Mouse (Mus musculus) limb, embryonic 11.5 days (tissue): Measurements from ENCODE around the gene Zfhx3. TPM values are rescaled to one million over a fixed set of nuclear protein-coding genes. Genes with fewer than 3 reads are reported as not detected.
A peak's percentile ranks its signal among the peaks of the same experiment; 100 is the strongest.

Experiments used
- ATAC-seq: fragments of 200-750 bp; cut with Nextera tagmentation; 2 replicates; pipeline ENCODE4 v1.8.0; 2017; ENCODE audit warnings: low read depth; ENCODE audit not compliant: insufficient number of reproducible peaks, low FRiP score, low TSS enrichment
- DNase-seq: peaks from one replicate; pipeline ENCODE4 v3.0.0-alpha.2; 2015; ENCODE audit warnings: low spot score
- H3K27ac ChIP-seq: fragments of 300-500 bp; sonication (generic); replicated peaks from 2 replicates; pipeline ENCODE4 v1.5.1; 2014; ENCODE audit warnings: low read depth, mild to moderate bottlenecking, low read length
- H3K27me3 ChIP-seq: fragments of 300-500 bp; sonication (generic); 2 replicates; pipeline ENCODE4 v1.6.1; 2014; ENCODE audit warnings: mild to moderate bottlenecking, low read length, mixed read lengths; ENCODE audit not compliant: control insufficient read depth, insufficient read depth
- H3K36me3 ChIP-seq: fragments of 300-500 bp; sonication (generic); 2 replicates; pipeline ENCODE4 v1.6.1; 2014; ENCODE audit warnings: mild to moderate bottlenecking, low read length, moderate library complexity, mixed read lengths; ENCODE audit not compliant: control insufficient read depth, insufficient read depth
- H3K4me1 ChIP-seq: fragments of 300-500 bp; sonication (generic); 2 replicates; pipeline ENCODE4 v1.6.1; 2014; ENCODE audit warnings: low read length, mixed read lengths; ENCODE audit not compliant: control insufficient read depth, insufficient read depth
- H3K4me2 ChIP-seq: fragments of 300-500 bp; sonication (generic); 2 replicates; pipeline ENCODE4 v1.6.1; 2014; ENCODE audit warnings: low read depth, mild to moderate bottlenecking, moderate library complexity; ENCODE audit not compliant: severe bottlenecking
- H3K4me3 ChIP-seq: fragments of 300-500 bp; sonication (generic); 2 replicates; pipeline ENCODE4 v1.5.1; 2014; ENCODE audit warnings: low read depth, low read length
- H3K9ac ChIP-seq: fragments of 300-500 bp; sonication (generic); 2 replicates; pipeline ENCODE4 v1.6.1; 2014; ENCODE audit warnings: mild to moderate bottlenecking, low read length
- H3K9me3 ChIP-seq: fragments of 300-500 bp; sonication (generic); 2 replicates; pipeline ENCODE4 v1.6.1; 2016; ENCODE audit warnings: low read length; ENCODE audit not compliant: control insufficient read depth
- WGBS: fragments of 180-500 bp; shearing (Covaris S2); extraction: QIAGEN DNeasy Blood & Tissue Kit; methylation state at CpG from one replicate; pipeline ENCODE4 v1.1.7; 2014; 5-methylcytosine and 5-hydroxymethylcytosine counted together
- polyA plus RNA-seq: library from polyadenylated mRNA; unstranded; fragments of >200 nt; fragmentation: Nextera tagmentation; extraction: Ambion mirVana; gene quantifications from 2 replicates; pipeline ENCODE4 v1.2.1, GENCODE M21; 2014

Gene Zfhx3
- polyA plus RNA-seq, 1 experiment from 2014 or later, result 36.4 TPM

DNA sequence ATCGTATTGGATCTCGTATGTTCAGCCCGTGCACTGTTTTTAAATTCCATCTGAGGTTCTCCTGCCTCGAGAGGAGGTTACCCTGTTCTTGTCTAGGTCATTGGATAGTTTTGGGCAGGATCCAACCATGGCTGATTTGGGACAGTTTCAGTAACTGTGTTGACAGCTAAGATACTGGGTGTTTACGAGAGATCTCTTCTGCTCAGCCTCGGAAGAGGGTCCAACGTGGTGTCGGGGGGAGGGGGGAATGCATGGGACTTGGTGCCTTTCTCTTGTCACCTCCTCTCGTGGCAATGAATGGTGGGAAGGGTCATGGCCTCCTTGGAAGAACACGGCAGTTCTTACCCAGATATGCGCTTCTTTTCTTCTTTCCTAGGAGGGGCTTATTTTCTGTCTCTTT lies 892.7 kb downstream of the Zfhx3 start:
- WGBS, result 93% methylated on average over 11 of the region's 11 CpGs
- H3K4me2 ChIP-seq, result no peak overlapping the region; the same call in 1 of the 2 replicates
- H3K9me3 ChIP-seq, result no peaks in the 10 kb centered on the region
- no peaks in the 10 kb centered on the region; the same call in 1 of the 2 replicates for H3K36me3 ChIP-seq
- H3K4me3 ChIP-seq, result no peak overlapping the region
- no peaks in the 10 kb centered on the region for H3K27me3 ChIP-seq
- no peak overlapping the region for H3K27ac ChIP-seq
- DNase-seq (no peak), ATAC-seq (no peak)
- no peak overlapping the region for H3K9ac ChIP-seq
- H3K4me1 ChIP-seq, result peaks cover 15% of the 10 kb centered on the region

DNA sequence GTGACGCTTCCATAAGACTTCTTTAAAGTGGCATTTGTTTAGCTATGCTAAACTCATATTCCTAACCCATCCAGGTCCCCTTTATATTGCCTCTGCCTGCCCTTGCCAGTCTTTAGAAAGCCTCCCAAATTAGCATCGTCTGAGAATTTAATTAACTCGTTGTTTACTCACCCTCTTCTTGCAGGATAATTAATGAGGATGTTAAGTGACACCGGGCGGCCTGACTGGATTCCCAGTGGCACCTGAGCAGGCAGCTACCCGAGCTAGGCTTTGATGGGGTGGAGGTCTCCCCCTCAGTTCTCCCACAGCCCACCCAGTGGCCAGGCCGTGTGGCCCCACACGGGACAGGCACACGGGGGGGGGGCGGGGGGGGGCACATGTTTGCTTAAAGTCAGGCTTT lies 895.3 kb downstream of the Zfhx3 start:
- DNase-seq (no peak), ATAC-seq (no peak)
- no peaks in the 10 kb centered on the region; the same call in 1 of the 2 replicates for H3K36me3 ChIP-seq
- H3K4me1 ChIP-seq, result peaks cover 14% of the 10 kb centered on the region; the same call in 1 of the 2 replicates
- no peaks in the 10 kb centered on the region for H3K9me3 ChIP-seq
- no peaks in the 10 kb centered on the region for H3K27me3 ChIP-seq
- 10% methylated on average over 10 of the region's 10 CpGs for WGBS
- no peak overlapping the region for H3K4me2 ChIP-seq
- no peak overlapping the region for H3K4me3 ChIP-seq
- no peak overlapping the region for H3K9ac ChIP-seq
- H3K27ac ChIP-seq, result no peak overlapping the region

DNA sequence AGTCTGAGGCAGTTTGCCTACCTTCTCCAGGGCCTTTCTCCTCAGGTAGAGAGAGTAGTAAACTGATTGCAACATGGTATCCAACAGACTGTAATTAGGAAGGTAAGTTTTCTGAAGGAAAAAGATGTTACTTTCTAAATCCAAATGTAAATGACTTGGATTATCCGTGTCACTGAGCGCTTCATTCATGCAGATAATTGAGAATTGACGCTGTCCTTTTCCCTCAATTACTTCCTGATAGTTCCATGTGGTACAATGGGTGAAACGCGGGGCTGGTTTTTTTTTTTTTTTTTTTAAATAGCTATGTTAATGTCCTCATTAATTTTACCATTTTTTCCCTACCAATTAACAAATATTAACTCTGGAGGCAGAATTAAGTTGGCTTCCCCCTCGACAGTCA lies 896.3 kb downstream of the Zfhx3 start:
- WGBS, result 91% methylated on average over 6 of the region's 6 CpGs
- Histone ChIP-seq H3K4me2 (no peak overlapping the region), H3K4me3 (no peak overlapping the region), H3K36me3 (no peaks in the 10 kb centered on the region; the same call in 1 of the 2 replicates), H3K27me3 (no peaks in the 10 kb centered on the region), H3K27ac (no peak overlapping the region), H3K4me1 (peaks cover 14% of the 10 kb centered on the region; the same call in 1 of the 2 replicates), H3K9me3 (no peaks in the 10 kb centered on the region), H3K9ac (no peak overlapping the region)
- ATAC-seq (no peak), DNase-seq (no peak)

DNA sequence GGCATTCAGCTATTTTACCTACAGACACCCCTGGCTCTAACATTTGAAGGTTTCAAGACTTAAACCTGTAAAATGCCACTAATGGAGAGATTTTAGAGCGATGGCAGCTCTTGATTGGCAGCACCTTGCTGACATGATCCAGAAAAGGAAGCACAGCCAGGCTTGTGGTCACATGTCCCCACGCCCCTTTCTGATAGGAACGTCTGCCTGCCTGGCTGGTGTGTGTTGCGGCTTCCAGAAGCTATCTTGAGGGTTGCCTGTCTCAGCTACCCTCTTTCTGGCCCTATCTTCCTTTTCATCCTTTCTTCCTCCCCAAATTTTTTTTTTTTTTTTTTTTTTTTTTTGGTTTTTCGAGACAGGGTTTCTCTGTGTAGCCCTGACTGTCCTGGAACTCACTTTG lies 899.9 kb downstream of the Zfhx3 start:
- Histone ChIP-seq H3K27ac (no peak overlapping the region), H3K4me3 (no peak overlapping the region), H3K4me2 (no peak overlapping the region), H3K9me3 (no peaks in the 10 kb centered on the region), H3K4me1 (peaks cover 11% of the 10 kb centered on the region; the same call in 1 of the 2 replicates), H3K27me3 (no peaks in the 10 kb centered on the region), H3K36me3 (no peaks in the 10 kb centered on the region), H3K9ac (no peak overlapping the region)
- ATAC-seq (no peak), DNase-seq (no peak)
- 88% methylated on average over 5 of the region's 5 CpGs for WGBS

DNA sequence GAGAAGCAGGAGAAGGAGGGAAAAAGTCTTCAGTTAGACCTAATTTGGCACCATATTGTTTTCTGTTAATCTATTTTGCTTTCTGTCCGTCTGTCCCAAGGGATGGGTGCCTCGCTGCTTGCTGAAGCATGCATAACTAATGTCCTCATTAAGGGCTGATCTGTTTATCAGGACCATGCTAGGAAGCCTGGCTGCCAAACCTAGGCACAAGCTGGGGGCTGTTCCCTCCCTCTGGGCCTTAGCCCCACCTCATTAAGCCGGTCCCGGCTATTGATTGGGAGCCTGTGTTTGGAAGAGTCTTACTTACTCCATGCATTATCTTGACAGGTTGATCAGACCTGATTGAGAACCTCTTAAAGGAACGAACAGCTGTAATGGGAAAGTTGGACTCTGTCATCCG lies 903.7 kb downstream of the Zfhx3 start:
- Histone ChIP-seq H3K27ac (no peak overlapping the region), H3K27me3 (no peaks in the 10 kb centered on the region), H3K36me3 (no peaks in the 10 kb centered on the region), H3K4me1 (peaks cover 3% of the 10 kb centered on the region; the same call in 1 of the 2 replicates), H3K9ac (no peak overlapping the region), H3K9me3 (no peaks in the 10 kb centered on the region), H3K4me3 (no peak overlapping the region), H3K4me2 (no peak overlapping the region)
- no peak for DNase-seq
- no peak for ATAC-seq
- WGBS, result 43% methylated on average over 6 of the region's 6 CpGs

DNA sequence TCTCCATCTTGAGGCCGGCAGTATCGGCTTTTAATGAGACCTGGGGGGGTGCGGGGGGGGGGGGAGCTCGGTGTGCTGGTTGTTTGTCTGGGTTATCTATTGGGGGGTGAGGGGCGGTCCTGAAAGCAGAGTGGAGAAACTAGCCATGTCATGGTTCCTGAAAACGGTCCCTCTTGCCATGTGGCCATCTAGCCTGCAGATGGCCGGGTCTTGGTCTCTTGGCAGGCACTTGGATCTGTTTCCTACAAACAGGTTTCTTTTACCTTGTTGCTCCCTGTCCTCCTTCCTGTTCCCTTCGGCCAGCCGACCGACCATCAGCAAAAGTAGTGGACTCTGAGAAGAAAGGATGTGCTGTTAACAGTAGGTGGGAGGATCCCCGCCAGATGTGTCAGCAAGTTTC lies 904.4 kb downstream of the Zfhx3 start:
- Histone ChIP-seq H3K9me3 (no peaks in the 10 kb centered on the region), H3K27ac (no peak overlapping the region), H3K4me1 (peaks cover 3% of the 10 kb centered on the region; the same call in 1 of the 2 replicates), H3K36me3 (no peaks in the 10 kb centered on the region), H3K4me3 (no peak overlapping the region), H3K9ac (no peak overlapping the region), H3K4me2 (no peak overlapping the region), H3K27me3 (no peaks in the 10 kb centered on the region)
- 60% methylated on average over 11 of the region's 11 CpGs for WGBS
- DNase-seq (no peak), ATAC-seq (no peak)

DNA sequence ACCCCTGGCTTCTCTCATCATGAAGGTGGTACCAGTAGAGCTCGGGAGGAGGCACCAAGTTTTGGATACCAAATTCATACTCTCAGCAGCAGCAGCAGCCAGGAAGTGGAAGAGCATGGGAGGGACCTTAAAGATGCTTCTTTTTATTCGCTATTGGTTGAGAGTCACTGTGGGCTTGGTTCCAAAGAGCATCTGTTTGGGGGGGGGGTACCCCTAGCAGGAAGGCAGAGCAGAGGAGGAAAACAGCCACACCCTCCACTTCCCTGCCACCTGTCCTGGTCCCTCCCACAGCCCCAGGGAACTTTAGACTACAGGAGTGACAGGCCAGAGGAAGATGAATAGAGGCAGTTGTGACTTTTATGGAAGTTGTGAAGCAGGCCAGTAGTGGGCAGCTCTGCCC lies 904.9 kb downstream of the Zfhx3 start:
- WGBS, result 64% methylated on average over 2 of the region's 2 CpGs
- H3K27ac ChIP-seq, result no peak overlapping the region
- H3K9me3 ChIP-seq, result no peaks in the 10 kb centered on the region
- H3K4me1 ChIP-seq, result peaks cover 3% of the 10 kb centered on the region; the same call in 1 of the 2 replicates
- H3K9ac ChIP-seq, result no peak overlapping the region
- H3K4me2 ChIP-seq, result no peak overlapping the region
- no peak for ATAC-seq
- no peak overlapping the region for H3K4me3 ChIP-seq
- H3K27me3 ChIP-seq, result no peaks in the 10 kb centered on the region
- H3K36me3 ChIP-seq, result no peaks in the 10 kb centered on the region
- DNase-seq, result no peak

DNA sequence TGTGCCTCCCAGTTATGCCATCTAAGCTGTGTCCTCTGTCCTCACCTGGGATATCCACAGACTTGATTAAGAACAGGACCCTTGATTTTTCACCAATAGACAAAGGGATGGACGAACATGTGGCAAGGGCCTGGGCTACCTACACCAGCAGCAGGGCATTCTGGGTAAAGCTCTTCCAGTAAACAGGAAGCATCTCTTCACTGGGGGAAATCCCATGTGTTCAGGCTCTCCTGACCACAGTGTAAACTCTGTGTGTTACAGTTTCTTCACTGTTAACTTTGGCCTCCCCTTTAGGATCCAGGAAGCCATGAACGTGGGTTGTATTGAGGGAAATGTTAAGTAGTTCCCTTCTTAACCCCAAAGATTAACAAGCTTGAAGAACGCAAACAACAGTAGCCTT lies 906.0 kb downstream of the Zfhx3 start:
- H3K9ac ChIP-seq, result peak overlapping the region; percentile 17; the same call in 1 of the 2 replicates
- H3K4me3 ChIP-seq, result no peak overlapping the region
- DNase-seq (no peak), ATAC-seq (no peak)
- H3K27ac ChIP-seq, result no peak overlapping the region
- H3K4me2 ChIP-seq, result no peak overlapping the region
- no peaks in the 10 kb centered on the region for H3K9me3 ChIP-seq
- no peaks in the 10 kb centered on the region for H3K36me3 ChIP-seq
- peaks cover 3% of the 10 kb centered on the region; the same call in 1 of the 2 replicates for H3K4me1 ChIP-seq
- H3K27me3 ChIP-seq, result no peaks in the 10 kb centered on the region
- 80% methylated on average over 3 of the region's 3 CpGs for WGBS

DNA sequence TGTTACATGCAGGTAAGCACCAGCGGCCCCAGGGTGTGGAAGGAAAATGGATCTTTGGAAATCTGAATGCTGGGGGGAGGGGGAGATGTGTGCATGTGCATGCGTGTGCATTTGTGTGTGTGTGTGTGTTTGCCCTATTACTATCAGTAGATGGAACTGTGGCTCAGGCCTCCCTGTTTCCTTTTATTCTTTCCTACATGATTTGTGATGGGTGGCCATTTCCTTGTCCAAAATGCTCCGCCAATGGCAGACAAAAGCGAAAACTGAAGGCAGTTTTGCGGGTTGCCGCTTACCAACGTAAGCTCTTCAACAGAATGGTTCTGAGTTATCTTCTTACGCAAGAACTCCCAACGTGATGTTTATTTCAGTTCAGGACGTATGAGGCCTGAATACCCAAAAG lies 910.6 kb downstream of the Zfhx3 start:
- no peak overlapping the region for H3K9ac ChIP-seq
- H3K4me3 ChIP-seq, result no peak overlapping the region
- H3K27me3 ChIP-seq, result no peaks in the 10 kb centered on the region
- H3K4me2 ChIP-seq, result no peak overlapping the region
- DNase-seq (no peak), ATAC-seq (no peak)
- H3K9me3 ChIP-seq, result no peaks in the 10 kb centered on the region
- WGBS, result 90% methylated on average over 10 of the region's 10 CpGs
- no peak overlapping the region for H3K27ac ChIP-seq
- no peaks in the 10 kb centered on the region for H3K4me1 ChIP-seq
- H3K36me3 ChIP-seq, result no peaks in the 10 kb centered on the region
